Mouse (Mus musculus) mesoderm, embryonic 11.5 days (tissue): ENCODE results near the gene Gm973.
"Not testable (repeated sequence)": the region's sequence is repeated elsewhere in the genome, so short reads cannot be mapped to it uniquely, and the experiment has no call there.

Experiments used
- DNase-seq: peaks from one replicate; pipeline ENCODE4 v3.0.0-alpha.2; 2012; ENCODE audit warnings: low read depth, low spot score

The Gm973 gene

GRCm38 (mm10) chr1:59625410-59625809 lies 109.3 kb downstream of the Gm973 start:
- DNase-seq = no peak

- DNase-seq = no peak
These were observed 113.1 kb downstream of the Gm973 start for GRCm38 (mm10) chr1:59629194-59629593.

- DNase-seq = not testable (repeated sequence)
These were observed 114.3 kb downstream of the Gm973 start for GRCm38 (mm10) chr1:59630356-59630755.

GRCm38 (mm10) chr1:59631986-59632659 lies 116.1 kb downstream of the Gm973 start:
- no peak for DNase-seq

GRCm38 (mm10) chr1:59633056-59633455 lies 117.0 kb downstream of the Gm973 start:
- no peak for DNase-seq

- no peak for DNase-seq
These were observed 120.3 kb downstream of the Gm973 start for GRCm38 (mm10) chr1:59636349-59636748.

- no peak for DNase-seq
These were observed 122.3 kb downstream of the Gm973 start for GRCm38 (mm10) chr1:59638371-59638770.

GRCm38 (mm10) chr1:59642488-59642887 lies 126.4 kb downstream of the Gm973 start:
- no peak for DNase-seq

GRCm38 (mm10) chr1:59646502-59646901 lies 130.4 kb downstream of the Gm973 start:
- DNase-seq = not testable (repeated sequence)

- DNase-seq = no peak
These were observed 135.2 kb downstream of the Gm973 start for GRCm38 (mm10) chr1:59651201-59651819.

GRCm38 (mm10) chr1:59653243-59653911 lies 137.3 kb downstream of the Gm973 start:
- DNase-seq = no peak

- no peak for DNase-seq
These were observed 140.4 kb downstream of the Gm973 start for GRCm38 (mm10) chr1:59656244-59657171.

GRCm38 (mm10) chr1:59663456-59664135 lies 147.5 kb downstream of the Gm973 start:
- DNase-seq = no peak

GRCm38 (mm10) chr1:59668871-59669270 lies 152.8 kb downstream of the Gm973 start:
- no peak for DNase-seq

- DNase-seq = peak; percentile 44
These were observed 154.0 kb downstream of the Gm973 start for GRCm38 (mm10) chr1:59669962-59670630.

- peak; percentile 93 for DNase-seq
These were observed 154.6 kb downstream of the Gm973 start, which contains the start of gene Sumo1 for GRCm38 (mm10) chr1:59670641-59671168. Gene Sumo1, minus strand, starts transcription at chr1:59670834.

GRCm38 (mm10) chr1:59673661-59674060 lies 157.6 kb downstream of the Gm973 start:
- no peak for DNase-seq

GRCm38 (mm10) chr1:59683926-59684818 lies 168.1 kb downstream of the Gm973 start:
- DNase-seq = no peak
